Mouse (Mus musculus): ENCODE results near the gene Steap4. TPM values are rescaled to one million over a fixed set of nuclear protein-coding genes. Genes with fewer than 3 reads are reported as not detected.

Steap4 gene
- polyA plus RNA-seq, 1 experiment: not detected

DNA sequence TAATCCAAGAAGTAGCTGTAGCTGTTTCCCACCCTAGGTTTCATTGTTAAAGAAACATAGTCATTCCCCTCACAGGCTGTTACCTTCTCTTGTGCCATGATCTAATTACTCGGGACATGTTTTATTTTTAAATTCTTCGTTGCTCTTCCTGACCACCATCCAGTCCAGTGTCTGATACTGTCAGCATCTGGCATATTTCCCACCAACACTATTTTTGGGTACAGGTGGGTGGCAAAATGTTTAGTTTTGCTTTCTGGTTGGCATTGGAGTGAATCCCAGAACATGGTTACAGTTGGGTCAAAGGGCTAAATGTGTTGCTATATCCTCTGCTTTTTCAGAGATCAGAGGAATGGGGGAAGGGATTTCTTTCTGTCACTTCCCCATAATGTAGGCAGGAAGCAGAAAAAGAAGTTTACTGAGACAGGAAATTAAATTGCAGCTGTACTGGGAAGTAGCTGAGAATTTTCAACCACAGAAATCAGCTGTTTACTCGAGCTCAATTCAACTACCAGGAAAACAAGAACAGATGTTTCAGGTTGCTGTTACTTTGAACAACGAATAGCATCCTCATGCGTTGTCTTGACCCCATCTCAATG is 4.8 kb upstream of the Steap4 start:
- H3K27ac ChIP-seq (ENCODE audit: insufficient read depth, low read length): no peak overlapping the region
- TF ChIP-seq EP300 (IDR thresholded peaks at IDR 0.05; ENCODE audit: insufficient read depth, low read depth, low read length) (no peak), POLR2A (IDR thresholded peaks at IDR 0.05; ENCODE audit: insufficient read depth, low read length) (no peak), CTCF (IDR thresholded peaks at IDR 0.05; ENCODE audit: low read depth, low read length) (no peak)
- H3K9me3 ChIP-seq (replicated peaks; ENCODE audit: control insufficient read depth, insufficient read depth, low read length, poor library complexity, severe bottlenecking): no peaks in the 10 kb centered on the region

DNA sequence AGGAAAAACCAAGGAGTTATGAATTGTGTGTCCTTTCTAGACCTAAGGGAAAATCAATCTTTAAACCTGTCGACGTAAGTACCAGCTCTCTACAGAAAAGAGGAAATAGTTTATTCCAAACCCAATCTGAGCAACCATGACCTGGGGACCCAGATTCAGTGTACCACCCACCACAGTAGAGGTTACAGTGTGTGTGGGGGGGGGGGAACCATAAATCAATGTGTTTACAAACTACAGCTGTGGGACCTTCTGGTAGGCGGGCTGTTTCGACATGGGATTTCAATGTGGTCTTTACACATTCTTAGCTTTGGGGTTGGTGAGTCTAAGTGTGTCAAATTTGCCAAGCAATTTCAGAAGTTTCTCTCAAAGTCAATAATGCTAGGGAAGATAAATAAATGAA is 2.2 kb upstream of the Steap4 start:
- TF ChIP-seq CTCF (IDR thresholded peaks at IDR 0.05; ENCODE audit: low read depth, low read length) (no peak), EP300 (IDR thresholded peaks at IDR 0.05; ENCODE audit: insufficient read depth, low read depth, low read length) (no peak), POLR2A (IDR thresholded peaks at IDR 0.05; ENCODE audit: insufficient read depth, low read length) (no peak)
- Histone ChIP-seq H3K9ac (ENCODE audit: low read depth, poor library complexity, severe bottlenecking) (no peak overlapping the region), H3K27me3 (ENCODE audit: control insufficient read depth, insufficient read depth, low read length, poor library complexity, severe bottlenecking) (no peaks in the 10 kb centered on the region; the same call in none of the 2 replicates), H3K4me3 (ENCODE audit: low read depth, low read length) (no peak overlapping the region), H3K9me3 (replicated peaks; ENCODE audit: control insufficient read depth, insufficient read depth, low read length, poor library complexity, severe bottlenecking) (no peaks in the 10 kb centered on the region), H3K27ac (ENCODE audit: insufficient read depth, low read length) (no peak overlapping the region), H3K4me1 (ENCODE audit: control insufficient read depth, insufficient read depth, low read length) (no peaks in the 10 kb centered on the region), H3K36me3 (ENCODE audit: control insufficient read depth, insufficient read depth, low read length, poor library complexity, severe bottlenecking) (no peaks in the 10 kb centered on the region)

More for the DNA sequence above, 4.8 kb upstream of the Steap4 start:
- H3K27me3 ChIP-seq (ENCODE audit: control insufficient read depth, insufficient read depth, low read length, poor library complexity, severe bottlenecking): no peaks in the 10 kb centered on the region; the same call in 1 of the 2 replicates
- H3K9ac ChIP-seq (ENCODE audit: low read depth, poor library complexity, severe bottlenecking): no peak overlapping the region
- H3K36me3 ChIP-seq (ENCODE audit: control insufficient read depth, insufficient read depth, low read length, poor library complexity, severe bottlenecking): no peaks in the 10 kb centered on the region
- H3K4me1 ChIP-seq (ENCODE audit: control insufficient read depth, insufficient read depth, low read length): no peaks in the 10 kb centered on the region
- H3K4me3 ChIP-seq (ENCODE audit: low read depth, low read length): no peak overlapping the region

DNA sequence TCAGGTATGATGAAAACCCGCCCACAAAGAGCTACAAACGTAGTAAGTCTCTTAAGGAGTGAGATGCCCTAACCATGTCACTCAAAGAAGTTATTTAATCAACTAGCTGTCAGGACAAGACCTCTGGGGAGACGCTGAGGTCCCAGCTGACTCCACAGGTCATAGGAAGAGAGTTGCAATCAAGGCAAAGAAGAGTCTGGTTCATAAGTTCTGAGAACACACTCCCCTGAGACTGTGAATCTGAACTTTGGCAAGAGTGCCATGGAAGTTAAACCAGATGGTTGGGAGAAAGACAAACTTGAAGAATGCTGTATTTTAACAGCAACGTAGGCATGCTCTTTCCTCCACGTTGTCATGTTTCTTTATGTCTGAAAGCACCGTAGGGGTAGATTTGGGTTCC is 971 bp upstream of the Steap4 start:
- H3K27ac ChIP-seq (ENCODE audit: insufficient read depth, low read length): no peak overlapping the region
- no peaks in the 10 kb centered on the region; the same call in none of the 2 replicates for H3K27me3 ChIP-seq (ENCODE audit: control insufficient read depth, insufficient read depth, low read length, poor library complexity, severe bottlenecking)
- no peak for TF ChIP-seq POLR2A (IDR thresholded peaks at IDR 0.05; ENCODE audit: insufficient read depth, low read length)
- TF ChIP-seq CTCF (IDR thresholded peaks at IDR 0.05; ENCODE audit: low read depth, low read length): no peak
- no peak for TF ChIP-seq EP300 (IDR thresholded peaks at IDR 0.05; ENCODE audit: insufficient read depth, low read depth, low read length)
- no peaks in the 10 kb centered on the region for H3K4me1 ChIP-seq (ENCODE audit: control insufficient read depth, insufficient read depth, low read length)
- H3K36me3 ChIP-seq (ENCODE audit: control insufficient read depth, insufficient read depth, low read length, poor library complexity, severe bottlenecking): no peaks in the 10 kb centered on the region
- no peak overlapping the region for H3K4me3 ChIP-seq (ENCODE audit: low read depth, low read length)
- no peak overlapping the region for H3K9ac ChIP-seq (ENCODE audit: low read depth, poor library complexity, severe bottlenecking)
- no peaks in the 10 kb centered on the region for H3K9me3 ChIP-seq (replicated peaks; ENCODE audit: control insufficient read depth, insufficient read depth, low read length, poor library complexity, severe bottlenecking)

DNA sequence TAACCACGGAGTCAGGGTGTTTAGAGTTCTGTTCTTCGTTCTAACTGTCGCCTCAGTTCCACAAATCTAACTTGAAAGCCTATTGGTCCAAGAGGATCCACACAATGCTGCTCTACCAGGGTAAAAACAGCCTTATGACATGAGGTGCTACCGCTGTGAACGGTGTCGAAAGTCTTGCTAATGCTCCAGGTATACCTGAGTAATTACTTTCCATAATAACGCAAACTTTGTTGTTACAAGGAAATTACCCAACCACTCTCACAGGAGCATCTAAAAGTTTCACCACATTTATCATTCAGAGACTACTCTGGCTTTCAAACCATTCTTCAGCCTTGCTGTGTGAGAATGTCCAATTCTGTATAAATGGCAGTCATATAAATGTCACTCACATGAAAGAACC is 856 bp downstream of the Steap4 start:
- Histone ChIP-seq H3K36me3 (ENCODE audit: control insufficient read depth, insufficient read depth, low read length, poor library complexity, severe bottlenecking) (no peaks in the 10 kb centered on the region), H3K4me1 (ENCODE audit: control insufficient read depth, insufficient read depth, low read length) (no peaks in the 10 kb centered on the region), H3K9ac (ENCODE audit: low read depth, poor library complexity, severe bottlenecking) (no peak overlapping the region), H3K4me3 (ENCODE audit: low read depth, low read length) (no peak overlapping the region), H3K27ac (ENCODE audit: insufficient read depth, low read length) (no peak overlapping the region), H3K9me3 (replicated peaks; ENCODE audit: control insufficient read depth, insufficient read depth, low read length, poor library complexity, severe bottlenecking) (no peaks in the 10 kb centered on the region), H3K27me3 (ENCODE audit: control insufficient read depth, insufficient read depth, low read length, poor library complexity, severe bottlenecking) (no peaks in the 10 kb centered on the region; the same call in 1 of the 2 replicates)
- TF ChIP-seq EP300 (IDR thresholded peaks at IDR 0.05; ENCODE audit: insufficient read depth, low read depth, low read length) (no peak), CTCF (IDR thresholded peaks at IDR 0.05; ENCODE audit: low read depth, low read length) (no peak), POLR2A (IDR thresholded peaks at IDR 0.05; ENCODE audit: insufficient read depth, low read length) (no peak)

DNA sequence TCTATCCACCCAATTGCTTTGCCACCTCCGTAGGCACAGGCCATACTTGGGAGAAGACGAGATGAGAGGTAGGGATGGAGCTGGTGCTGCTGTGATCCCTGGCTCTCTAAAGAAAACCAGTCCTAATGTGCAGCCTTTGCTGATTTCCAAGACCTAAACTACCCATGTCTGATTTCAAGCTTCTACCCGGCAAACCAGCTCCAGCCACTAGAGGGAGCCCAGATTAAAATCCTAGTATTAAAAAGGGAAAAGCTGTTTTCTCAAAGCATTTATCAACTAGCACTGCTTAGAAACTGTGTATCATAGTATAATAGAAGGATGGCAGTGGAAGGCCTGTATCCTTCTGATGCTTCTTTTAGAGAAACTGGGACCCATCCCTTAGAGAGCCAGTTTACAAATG is 5.0 kb downstream of the Steap4 start:
- H3K27ac ChIP-seq (ENCODE audit: insufficient read depth, low read length): no peak overlapping the region
- no peaks in the 10 kb centered on the region for H3K36me3 ChIP-seq (ENCODE audit: control insufficient read depth, insufficient read depth, low read length, poor library complexity, severe bottlenecking)
- no peaks in the 10 kb centered on the region; the same call in 1 of the 2 replicates for H3K27me3 ChIP-seq (ENCODE audit: control insufficient read depth, insufficient read depth, low read length, poor library complexity, severe bottlenecking)
- H3K9ac ChIP-seq (ENCODE audit: low read depth, poor library complexity, severe bottlenecking): no peak overlapping the region
- no peaks in the 10 kb centered on the region for H3K9me3 ChIP-seq (replicated peaks; ENCODE audit: control insufficient read depth, insufficient read depth, low read length, poor library complexity, severe bottlenecking)
- H3K4me3 ChIP-seq (ENCODE audit: low read depth, low read length): no peak overlapping the region
- no peak for TF ChIP-seq POLR2A (IDR thresholded peaks at IDR 0.05; ENCODE audit: insufficient read depth, low read length)
- no peaks in the 10 kb centered on the region for H3K4me1 ChIP-seq (ENCODE audit: control insufficient read depth, insufficient read depth, low read length)

DNA sequence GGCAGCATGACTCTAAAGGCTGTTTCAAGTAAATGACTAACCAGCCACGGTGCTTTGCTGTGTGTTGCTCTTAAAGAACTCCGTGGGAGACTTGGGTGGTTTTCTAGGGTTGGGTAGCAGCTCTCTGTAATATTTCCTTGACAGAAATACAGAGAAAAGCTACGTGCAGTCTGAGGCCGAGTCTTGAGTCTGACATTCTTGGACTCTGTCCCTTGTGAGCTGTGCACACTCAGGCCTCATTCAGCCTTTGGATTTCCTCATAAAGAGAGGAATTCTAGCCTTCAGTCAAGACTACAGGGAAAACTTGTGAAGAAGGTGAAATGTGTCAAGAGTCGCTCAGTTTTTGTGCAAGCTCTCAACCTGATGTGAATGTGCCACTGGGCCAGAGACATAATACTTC is 7.9 kb downstream of the Steap4 start:
- Histone ChIP-seq H3K27me3 (ENCODE audit: control insufficient read depth, insufficient read depth, low read length, poor library complexity, severe bottlenecking) (no peaks in the 10 kb centered on the region), H3K4me1 (ENCODE audit: control insufficient read depth, insufficient read depth, low read length) (no peaks in the 10 kb centered on the region), H3K36me3 (ENCODE audit: control insufficient read depth, insufficient read depth, low read length, poor library complexity, severe bottlenecking) (no peaks in the 10 kb centered on the region), H3K27ac (ENCODE audit: insufficient read depth, low read length) (no peak overlapping the region), H3K9me3 (replicated peaks; ENCODE audit: control insufficient read depth, insufficient read depth, low read length, poor library complexity, severe bottlenecking) (no peaks in the 10 kb centered on the region), H3K4me3 (ENCODE audit: low read depth, low read length) (no peak overlapping the region), H3K9ac (ENCODE audit: low read depth, poor library complexity, severe bottlenecking) (no peak overlapping the region)
- no peak for TF ChIP-seq POLR2A (IDR thresholded peaks at IDR 0.05; ENCODE audit: insufficient read depth, low read length)
- TF ChIP-seq EP300 (IDR thresholded peaks at IDR 0.05; ENCODE audit: insufficient read depth, low read depth, low read length): no peak
- TF ChIP-seq CTCF (IDR thresholded peaks at IDR 0.05; ENCODE audit: low read depth, low read length): no peak
